Mouse (Mus musculus): ENCODE measurements around the gene Camk1d. TPM values are rescaled to one million over a fixed set of nuclear protein-coding genes. Genes with fewer than 3 reads are reported as not detected.

Gene Camk1d
- polyA plus RNA-seq, 1 experiment from 2014 or later = 7.6 TPM

DNA sequence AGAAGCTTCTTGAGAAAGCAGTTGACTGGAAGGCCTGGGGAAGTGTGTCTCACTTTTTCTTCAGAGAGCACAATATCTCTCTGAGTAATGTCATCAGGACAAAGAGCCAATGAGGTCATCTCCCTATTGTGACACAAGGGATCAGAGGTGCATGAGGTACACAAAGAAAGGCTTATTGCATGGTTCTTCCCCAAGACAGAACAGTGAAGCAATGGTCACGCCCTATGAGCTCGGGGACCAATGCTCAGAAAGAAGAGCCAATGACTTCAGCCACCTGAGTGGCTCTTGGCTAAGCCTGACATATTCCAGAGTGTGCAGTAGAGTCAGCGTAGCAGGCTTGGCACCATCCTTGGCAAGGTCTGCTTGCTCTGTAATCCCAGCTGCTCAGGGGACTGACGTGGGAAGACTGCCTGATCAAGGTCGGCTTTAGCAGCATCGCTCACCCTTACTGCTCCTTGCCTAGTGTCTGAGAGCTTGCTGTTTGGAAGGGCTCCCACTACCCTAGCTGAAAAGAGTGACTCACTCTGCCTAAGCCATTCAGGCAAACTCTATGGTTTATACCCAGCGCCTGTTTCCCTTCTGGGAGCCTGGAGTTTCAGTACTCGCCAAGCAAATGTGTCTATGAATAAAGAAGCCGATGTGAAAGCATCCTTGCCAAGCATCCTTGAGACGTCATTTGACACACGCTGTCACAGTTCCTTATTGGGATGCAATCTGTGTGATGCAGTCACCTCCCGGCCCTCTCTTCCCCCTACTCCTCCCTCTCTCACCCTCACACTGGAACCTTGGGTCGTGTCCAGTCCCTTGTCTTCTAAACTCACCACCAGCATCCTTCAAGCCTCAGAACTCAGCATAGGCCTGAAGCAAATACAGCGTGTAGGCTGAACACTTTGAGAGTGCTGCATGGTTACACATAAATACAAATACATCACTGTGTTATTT, 77.2 kb downstream of the Camk1d start:
- peak; percentile 75; the same call in 1 of the 2 replicates for ATAC-seq (ENCODE audit: low FRiP score)
- Histone ChIP-seq H3K9me3 (replicated peaks) (no peaks in the 10 kb centered on the region), H3K4me3 (replicated peaks) (no peak overlapping the region), H3K4me1 (peaks cover 10% of the 10 kb centered on the region; the same call in 1 of the 2 replicates), H3K27me3 (replicated peaks) (no peaks in the 10 kb centered on the region), H3K36me3 (no peaks in the 10 kb centered on the region), H3K9ac (replicated peaks) (no peak overlapping the region), H3K27ac (replicated peaks) (no peak overlapping the region), H3K4me2 (no peak overlapping the region)
- 84% methylated on average over 14 of the region's 14 CpGs for WGBS

GRCm38 (mm10) chr2:5632355-5632684, 82.0 kb downstream of the Camk1d start:
- no peak for ATAC-seq (ENCODE audit: low FRiP score)
- Histone ChIP-seq H3K4me1 (0 out of 2 replicates have a peak, but pooled peaks cover 2% of the 10 kb centered on the region), H3K36me3 (no peaks in the 10 kb centered on the region), H3K27me3 (replicated peaks) (no peaks in the 10 kb centered on the region), H3K27ac (replicated peaks) (no peak overlapping the region), H3K4me3 (replicated peaks) (no peak overlapping the region), H3K9me3 (replicated peaks) (no peaks in the 10 kb centered on the region), H3K9ac (replicated peaks) (no peak overlapping the region), H3K4me2 (no peak overlapping the region)
- WGBS = 47% methylated on average over 6 of the region's 6 CpGs

DNA sequence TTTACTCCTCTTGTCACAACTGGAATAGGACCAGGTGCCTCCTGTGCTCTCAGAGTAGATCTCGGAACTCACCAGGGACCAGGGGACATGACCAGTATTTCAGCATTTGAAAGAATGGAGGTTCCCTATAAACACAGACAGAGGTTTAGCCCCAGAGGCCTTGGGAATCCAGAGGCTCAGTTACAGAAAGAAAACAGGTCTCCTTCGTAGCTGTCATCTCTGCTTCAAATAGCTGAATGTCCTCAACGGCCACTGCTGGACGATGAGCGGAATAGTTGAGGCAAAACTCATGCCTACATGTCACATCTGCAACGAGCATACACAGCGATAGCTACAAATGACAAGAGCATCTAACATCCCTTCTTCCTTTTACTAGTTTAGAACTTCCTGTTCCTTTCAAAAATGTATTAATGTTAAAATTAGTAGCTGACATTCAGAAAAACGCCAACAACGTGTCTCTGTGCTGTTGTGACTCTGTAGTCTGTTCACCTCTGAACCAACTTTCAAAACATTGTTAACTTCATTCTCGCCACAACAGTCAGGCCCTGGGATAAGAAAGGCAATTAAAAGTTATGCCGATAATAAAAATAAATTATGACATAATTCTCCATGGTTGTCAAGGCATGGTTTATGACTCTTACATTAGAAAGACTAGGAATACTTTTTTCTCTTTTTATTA, 82.5 kb downstream of the Camk1d start:
- ATAC-seq (ENCODE audit: low FRiP score) = no peak
- Histone ChIP-seq H3K9me3 (replicated peaks) (no peaks in the 10 kb centered on the region), H3K36me3 (no peaks in the 10 kb centered on the region), H3K27ac (replicated peaks) (no peak overlapping the region), H3K27me3 (replicated peaks) (no peaks in the 10 kb centered on the region), H3K4me3 (replicated peaks) (no peak overlapping the region), H3K9ac (replicated peaks) (no peak overlapping the region), H3K4me2 (no peak overlapping the region), H3K4me1 (0 out of 2 replicates have a peak, but pooled peaks cover 2% of the 10 kb centered on the region)
- 82% methylated on average over 11 of the region's 11 CpGs for WGBS

DNA sequence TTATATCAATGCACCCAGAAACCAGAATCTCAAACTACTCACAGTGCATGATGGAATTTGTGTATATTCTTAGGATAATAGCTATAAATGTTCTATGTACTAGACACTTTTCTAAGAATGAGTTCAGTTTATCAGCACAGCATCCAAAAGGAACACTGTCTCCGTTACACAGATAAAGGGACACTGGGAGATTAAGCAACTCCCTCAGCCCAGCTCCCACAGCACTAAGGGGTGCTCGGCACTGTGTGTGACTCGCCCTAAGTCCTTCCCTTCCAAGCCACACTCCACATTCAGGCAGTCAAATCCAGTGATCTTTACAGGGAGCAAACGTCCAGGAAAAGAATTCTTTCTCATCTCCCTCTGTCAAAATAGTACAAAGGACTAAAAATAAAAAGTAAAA, 83.6 kb downstream of the Camk1d start:
- no peak overlapping the region for H3K9ac ChIP-seq (replicated peaks)
- H3K9me3 ChIP-seq (replicated peaks) = no peaks in the 10 kb centered on the region
- 68% methylated on average over 4 of the region's 4 CpGs for WGBS
- no peak for ATAC-seq (ENCODE audit: low FRiP score)
- 0 out of 2 replicates have a peak, but pooled peaks cover 2% of the 10 kb centered on the region for H3K4me1 ChIP-seq
- no peaks in the 10 kb centered on the region for H3K27me3 ChIP-seq (replicated peaks)
- H3K4me3 ChIP-seq (replicated peaks) = no peak overlapping the region
- no peaks in the 10 kb centered on the region for H3K36me3 ChIP-seq
- no peak overlapping the region for H3K4me2 ChIP-seq
- H3K27ac ChIP-seq (replicated peaks) = no peak overlapping the region

GRCm38 (mm10) chr2:5624379-5624778, 89.9 kb downstream of the Camk1d start:
- 80% methylated on average over 4 of the region's 4 CpGs for WGBS
- H3K4me3 ChIP-seq (replicated peaks) = no peak overlapping the region
- H3K4me1 ChIP-seq = no peaks in the 10 kb centered on the region

GRCm38 (mm10) chr2:5618361-5618896, 95.9 kb downstream of the Camk1d start:
- Histone ChIP-seq H3K9me3 (replicated peaks) (no peaks in the 10 kb centered on the region), H3K36me3 (no peaks in the 10 kb centered on the region), H3K4me2 (no peak overlapping the region), H3K9ac (replicated peaks) (no peak overlapping the region), H3K4me1 (peaks cover 16% of the 10 kb centered on the region), H3K27ac (replicated peaks) (no peak overlapping the region), H3K4me3 (replicated peaks) (no peak overlapping the region), H3K27me3 (replicated peaks) (no peaks in the 10 kb centered on the region)
- no peak for ATAC-seq (ENCODE audit: low FRiP score)
- WGBS = 92% methylated on average over 8 of the region's 8 CpGs

More at GRCm38 (mm10) chr2:5624379-5624778, 89.9 kb downstream of the Camk1d start:
- ATAC-seq (ENCODE audit: low FRiP score) = no peak
- Histone ChIP-seq H3K27ac (replicated peaks) (no peak overlapping the region), H3K36me3 (no peaks in the 10 kb centered on the region), H3K4me2 (no peak overlapping the region), H3K9ac (replicated peaks) (no peak overlapping the region), H3K9me3 (replicated peaks) (no peaks in the 10 kb centered on the region), H3K27me3 (replicated peaks) (no peaks in the 10 kb centered on the region)

- H3K4me1 ChIP-seq = peaks cover 27% of the 10 kb centered on the region
- no peak overlapping the region for H3K4me2 ChIP-seq
- no peak; the same call in 1 of the 2 replicates for ATAC-seq (ENCODE audit: low FRiP score)
- no peak overlapping the region for H3K9ac ChIP-seq (replicated peaks)
- no peaks in the 10 kb centered on the region for H3K27me3 ChIP-seq (replicated peaks)
- H3K9me3 ChIP-seq (replicated peaks) = no peaks in the 10 kb centered on the region
- WGBS = 71% methylated on average over 3 of the region's 3 CpGs
- no peaks in the 10 kb centered on the region for H3K36me3 ChIP-seq
- H3K4me3 ChIP-seq (replicated peaks) = no peak overlapping the region
- peak overlapping the region; percentile 54; the same call in 1 of the 2 replicates for H3K27ac ChIP-seq (replicated peaks)
These were observed 99.4 kb downstream of the Camk1d start for GRCm38 (mm10) chr2:5614896-5615295.

GRCm38 (mm10) chr2:5614308-5614705, 100.0 kb downstream of the Camk1d start:
- H3K36me3 ChIP-seq = no peaks in the 10 kb centered on the region
- 40% methylated on average over 2 of the region's 2 CpGs for WGBS
- no peaks in the 10 kb centered on the region for H3K9me3 ChIP-seq (replicated peaks)
- H3K4me2 ChIP-seq = no peak overlapping the region
- ATAC-seq (ENCODE audit: low FRiP score) = peak; percentile 19; the same call in 1 of the 2 replicates
- no peaks in the 10 kb centered on the region for H3K27me3 ChIP-seq (replicated peaks)
- peaks cover 27% of the 10 kb centered on the region for H3K4me1 ChIP-seq
- no peak overlapping the region for H3K9ac ChIP-seq (replicated peaks)
- H3K4me3 ChIP-seq (replicated peaks) = no peak overlapping the region
- peak overlapping the region; percentile 54 for H3K27ac ChIP-seq (replicated peaks)

- H3K4me3 ChIP-seq (replicated peaks) = no peak overlapping the region
- H3K4me1 ChIP-seq = peaks cover 27% of the 10 kb centered on the region
- H3K9ac ChIP-seq (replicated peaks) = no peak overlapping the region
- peak; percentile 45 for ATAC-seq (ENCODE audit: low FRiP score)
- H3K27ac ChIP-seq (replicated peaks) = peak overlapping the region; percentile 61
- H3K36me3 ChIP-seq = no peaks in the 10 kb centered on the region
- WGBS = 45% methylated on average over 12 of the region's 12 CpGs
- no peaks in the 10 kb centered on the region for H3K9me3 ChIP-seq (replicated peaks)
- no peak overlapping the region for H3K4me2 ChIP-seq
- H3K27me3 ChIP-seq (replicated peaks) = no peaks in the 10 kb centered on the region
These were observed 100.5 kb downstream of the Camk1d start for GRCm38 (mm10) chr2:5613651-5614307.

DNA sequence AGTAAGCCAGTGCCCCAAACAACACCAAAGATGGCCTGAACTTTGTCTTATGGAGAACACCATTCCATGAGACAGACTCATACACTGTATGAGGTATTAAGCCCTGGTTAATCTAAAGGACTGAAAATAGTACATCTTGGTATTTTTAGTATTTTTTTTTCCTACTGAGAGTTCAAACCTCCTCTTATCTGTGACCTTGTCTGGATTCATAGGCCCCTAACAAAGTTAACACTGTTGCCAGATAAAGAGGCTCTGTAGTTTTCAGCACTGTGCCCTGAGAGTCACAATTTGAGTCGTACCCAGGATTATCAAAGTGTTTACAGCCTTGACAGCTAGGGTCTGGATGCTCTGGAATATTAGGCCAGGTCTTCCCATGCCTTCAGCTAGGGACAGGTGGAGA, 102.7 kb downstream of the Camk1d start:
- ATAC-seq (ENCODE audit: low FRiP score) = no peak
- Histone ChIP-seq H3K9me3 (replicated peaks) (no peaks in the 10 kb centered on the region), H3K27me3 (replicated peaks) (no peaks in the 10 kb centered on the region), H3K4me2 (no peak overlapping the region), H3K36me3 (no peaks in the 10 kb centered on the region), H3K9ac (replicated peaks) (no peak overlapping the region), H3K27ac (replicated peaks) (no peak overlapping the region), H3K4me1 (peaks cover 27% of the 10 kb centered on the region), H3K4me3 (replicated peaks) (no peak overlapping the region)
- WGBS = 79% methylated on average over 1 of the region's 1 CpGs

DNA sequence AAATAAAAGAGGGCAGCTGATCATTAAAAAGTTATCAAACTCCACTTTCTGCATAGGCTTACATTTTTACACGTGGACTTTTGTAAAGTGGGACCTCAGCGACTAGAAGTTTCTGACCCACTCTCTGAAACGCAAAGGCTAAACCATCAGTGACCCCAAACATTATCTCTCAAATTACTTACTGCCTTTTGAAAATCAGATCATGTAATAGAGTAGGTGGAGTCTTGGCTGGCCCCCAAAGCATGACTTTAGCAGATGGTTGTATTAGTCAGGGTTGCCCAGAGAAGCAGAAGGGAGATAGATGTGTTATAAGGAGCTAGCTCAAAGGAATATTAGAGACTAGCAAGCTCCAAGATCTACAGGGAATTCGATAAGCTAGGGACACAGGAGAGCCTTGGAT, 103.8 kb downstream of the Camk1d start:
- peaks cover 27% of the 10 kb centered on the region for H3K4me1 ChIP-seq
- ATAC-seq (ENCODE audit: low FRiP score) = no peak
- H3K27ac ChIP-seq (replicated peaks) = no peak overlapping the region
- 88% methylated on average over 4 of the region's 4 CpGs for WGBS
- no peaks in the 10 kb centered on the region for H3K27me3 ChIP-seq (replicated peaks)
- no peaks in the 10 kb centered on the region for H3K9me3 ChIP-seq (replicated peaks)
- no peak overlapping the region for H3K4me2 ChIP-seq
- H3K36me3 ChIP-seq = no peaks in the 10 kb centered on the region
- no peak overlapping the region for H3K9ac ChIP-seq (replicated peaks)
- H3K4me3 ChIP-seq (replicated peaks) = no peak overlapping the region

Data from neural tube, embryonic 15.5 days (tissue).